Mouse (Mus musculus) bone marrow macrophage, adult 2 months (primary cell): ENCODE measurements at regions not wholly inside any gene's neighbourhood (a gene's known extent, or its start where the extent isn't known, plus 50 kb on each side); places are given as distances from the start of the nearest gene placed in this dataset.

Experiments used
- H3K27ac ChIP-seq: 2 replicates; pipeline ENCODE4 v1.5.1; 2012; ENCODE audit warnings: low read depth, low read length; ENCODE audit not compliant: insufficient read depth
- H3K4me1 ChIP-seq: 2 replicates; pipeline ENCODE4 v1.6.1; 2012; ENCODE audit warnings: low read length; ENCODE audit not compliant: control insufficient read depth, insufficient read depth
- H3K4me3 ChIP-seq: 2 replicates; pipeline ENCODE4 v1.5.1; 2012; ENCODE audit warnings: mild to moderate bottlenecking, low read length, moderate library complexity; ENCODE audit not compliant: insufficient read depth
- CTCF ChIP-seq: IDR thresholded peaks from 2 replicates; pipeline ENCODE4 v1.5.1; 2012; ENCODE audit warnings: low read depth, mild to moderate bottlenecking, low read length, moderate library complexity
- POLR2A ChIP-seq: IDR thresholded peaks from 2 replicates; pipeline ENCODE4 v1.6.1; 2012; ENCODE audit warnings: mild to moderate bottlenecking, low read depth, low read length, borderline replicate concordance

- H3K4me3 ChIP-seq: no peak overlapping the region
- no peak overlapping the region for H3K27ac ChIP-seq
- TF ChIP-seq POLR2A (no peak), CTCF (no peak)
Observed at GRCm38 (mm10) chr15:85679864-85680428, 54.8 kb upstream of the Ppara start.

GRCm38 (mm10) chr15:85680460-85681224, 54.1 kb upstream of the Ppara start:
- Histone ChIP-seq H3K4me3 (no peak overlapping the region), H3K4me1 (peaks cover 13% of the 10 kb centered on the region), H3K27ac (no peak overlapping the region)
- TF ChIP-seq CTCF (no peak), POLR2A (no peak)

More at GRCm38 (mm10) chr15:85679864-85680428, 54.8 kb upstream of the Ppara start:
- H3K4me1 ChIP-seq: peaks cover 17% of the 10 kb centered on the region

- TF ChIP-seq POLR2A (no peak), CTCF (no peak)
- Histone ChIP-seq H3K4me3 (no peak overlapping the region), H3K4me1 (peaks cover 10% of the 10 kb centered on the region), H3K27ac (no peak overlapping the region)
Observed at GRCm38 (mm10) chr15:85682116-85682515, 52.7 kb upstream of the Ppara start.

- no peak for TF ChIP-seq POLR2A
- TF ChIP-seq CTCF: no peak
- peaks cover 10% of the 10 kb centered on the region for H3K4me1 ChIP-seq
- no peak overlapping the region for H3K4me3 ChIP-seq
- no peak overlapping the region for H3K27ac ChIP-seq
Observed at GRCm38 (mm10) chr15:85682780-85683179, 52.0 kb upstream of the Ppara start.

GRCm38 (mm10) chr15:85683271-85683670, 51.5 kb upstream of the Ppara start:
- no peak overlapping the region for H3K4me3 ChIP-seq
- TF ChIP-seq POLR2A: no peak
- no peak for TF ChIP-seq CTCF
- peaks cover 10% of the 10 kb centered on the region for H3K4me1 ChIP-seq
- no peak overlapping the region for H3K27ac ChIP-seq

GRCm38 (mm10) chr15:85683716-85684115, 51.1 kb upstream of the Ppara start:
- Histone ChIP-seq H3K27ac (no peak overlapping the region), H3K4me1 (peaks cover 10% of the 10 kb centered on the region), H3K4me3 (no peak overlapping the region)
- TF ChIP-seq POLR2A (no peak), CTCF (no peak)

GRCm38 (mm10) chr15:85684164-85684708, 50.5 kb upstream of the Ppara start:
- TF ChIP-seq POLR2A: no peak
- no peak for TF ChIP-seq CTCF
- no peak overlapping the region for H3K4me3 ChIP-seq
- peaks cover 10% of the 10 kb centered on the region for H3K4me1 ChIP-seq
- H3K27ac ChIP-seq: no peak overlapping the region

- H3K4me3 ChIP-seq: no peak overlapping the region
- H3K4me1 ChIP-seq: peaks cover 10% of the 10 kb centered on the region
- TF ChIP-seq POLR2A (no peak), CTCF (no peak)
- H3K27ac ChIP-seq: no peak overlapping the region
Observed at GRCm38 (mm10) chr15:85684875-85685274, 49.9 kb upstream of the Ppara start.
